Mouse (Mus musculus) gastrocnemius, postnatal 4 days (tissue): ENCODE data around the gene Gm20388. TPM values are rescaled to one million over a fixed set of nuclear protein-coding genes. Genes with fewer than 3 reads are reported as not detected.

Experiments used
- DNase-seq, 2 experiments: peaks; one replicate each; pipeline ENCODE4 v3.0.0; 2021 to 2022; ENCODE audit warnings: low spot score in 2 of 2, mixed read lengths in 2 of 2
- total RNA-seq, 2 experiments: library from RNA; stranded (reverse); gene quantifications; 2 replicates each; pipeline ENCODE4 v1.2.3; 2021

The Gm20388 gene
- total RNA-seq, 2 experiments from 2014 or later, result 12.8 to 22.8 TPM

GRCm38 (mm10) chr8:121970225-121970624, 2059.6 kb downstream of the Gm20388 start:
- no peak for DNase-seq

GRCm38 (mm10) chr8:121971488-121972058, 2060.9 kb downstream of the Gm20388 start:
- no peak for DNase-seq

GRCm38 (mm10) chr8:121973906-121974305, 2063.3 kb downstream of the Gm20388 start:
- DNase-seq, result no peak

GRCm38 (mm10) chr8:121977819-121978590, 2067.4 kb downstream of the Gm20388 start:
- DNase-seq, result no peak

- DNase-seq, result no peak
These were observed 2068.0 kb downstream of the Gm20388 start for GRCm38 (mm10) chr8:121978670-121979069.

GRCm38 (mm10) chr8:121980792-121981519, 2070.3 kb downstream of the Gm20388 start:
- DNase-seq, result no peak

- no peak for DNase-seq
These were observed 2070.9 kb downstream of the Gm20388 start for GRCm38 (mm10) chr8:121981520-121981895.

GRCm38 (mm10) chr8:121985673-121986072, 2075.0 kb downstream of the Gm20388 start:
- DNase-seq, result no peak

GRCm38 (mm10) chr8:121987892-121988291, 2077.3 kb downstream of the Gm20388 start:
- no peak for DNase-seq

- no peak for DNase-seq
These were observed 2080.0 kb downstream of the Gm20388 start for GRCm38 (mm10) chr8:121990506-121991255.

GRCm38 (mm10) chr8:121991611-121992010, 2081.0 kb downstream of the Gm20388 start:
- DNase-seq, result no peak

GRCm38 (mm10) chr8:121992911-121993310, 2082.3 kb downstream of the Gm20388 start:
- no peak for DNase-seq

GRCm38 (mm10) chr8:121995112-121995511, 2084.5 kb downstream of the Gm20388 start:
- DNase-seq, result no peak

GRCm38 (mm10) chr8:121995895-121996294, 2085.3 kb downstream of the Gm20388 start:
- DNase-seq, result no peak

GRCm38 (mm10) chr8:121998631-121999030, 2088.0 kb downstream of the Gm20388 start:
- no peak for DNase-seq

- DNase-seq, result no peak
These were observed 2088.6 kb downstream of the Gm20388 start for GRCm38 (mm10) chr8:121999211-121999610.

GRCm38 (mm10) chr8:122001339-122002115, 2090.9 kb downstream of the Gm20388 start:
- DNase-seq, result no peak

- no peak for DNase-seq
These were observed 2093.0 kb downstream of the Gm20388 start for GRCm38 (mm10) chr8:122003646-122004045.

GRCm38 (mm10) chr8:122004131-122004530, 2093.5 kb downstream of the Gm20388 start:
- DNase-seq, result no peak

- no peak for DNase-seq
These were observed 2095.0 kb downstream of the Gm20388 start for GRCm38 (mm10) chr8:122005422-122006204.
